Mouse (Mus musculus) cerebellum, adult 11-12 months (tissue): Measurements from ENCODE around the gene Tm6sf1.

Source experiments
- DNase-seq: peaks from one replicate; pipeline ENCODE4 v3.0.0; 2022

The Tm6sf1 gene

GRCm38 (mm10) chr7:81904094-81904493, 45.3 kb downstream of the Tm6sf1 start:
- no peak for DNase-seq

- DNase-seq: no peak
Observed at GRCm38 (mm10) chr7:81904926-81905325, 46.1 kb downstream of the Tm6sf1 start.

GRCm38 (mm10) chr7:81918316-81918715, 59.5 kb downstream of the Tm6sf1 start:
- DNase-seq: peak; percentile 13

- no peak for DNase-seq
Observed at GRCm38 (mm10) chr7:81920314-81920713, 61.5 kb downstream of the Tm6sf1 start.

GRCm38 (mm10) chr7:81921379-81921952, 62.7 kb downstream of the Tm6sf1 start:
- DNase-seq: no peak

- no peak for DNase-seq
Observed at GRCm38 (mm10) chr7:81928998-81929397, 70.2 kb downstream of the Tm6sf1 start.

- no peak for DNase-seq
Observed at GRCm38 (mm10) chr7:81932521-81933045, 73.8 kb downstream of the Tm6sf1 start.

- DNase-seq: peak; percentile 30
Observed at GRCm38 (mm10) chr7:81933061-81933600, 74.3 kb downstream of the Tm6sf1 start.

GRCm38 (mm10) chr7:81933601-81934266, 74.9 kb downstream of the Tm6sf1 start:
- DNase-seq: peak; percentile 63
